Mouse (Mus musculus): ENCODE measurements around the gene Ago4. TPM values are rescaled to one million over a fixed set of nuclear protein-coding genes. Genes with fewer than 3 reads are reported as not detected.

Ago4 gene
- polyA plus RNA-seq, 1 experiment: 3.5 TPM

DNA sequence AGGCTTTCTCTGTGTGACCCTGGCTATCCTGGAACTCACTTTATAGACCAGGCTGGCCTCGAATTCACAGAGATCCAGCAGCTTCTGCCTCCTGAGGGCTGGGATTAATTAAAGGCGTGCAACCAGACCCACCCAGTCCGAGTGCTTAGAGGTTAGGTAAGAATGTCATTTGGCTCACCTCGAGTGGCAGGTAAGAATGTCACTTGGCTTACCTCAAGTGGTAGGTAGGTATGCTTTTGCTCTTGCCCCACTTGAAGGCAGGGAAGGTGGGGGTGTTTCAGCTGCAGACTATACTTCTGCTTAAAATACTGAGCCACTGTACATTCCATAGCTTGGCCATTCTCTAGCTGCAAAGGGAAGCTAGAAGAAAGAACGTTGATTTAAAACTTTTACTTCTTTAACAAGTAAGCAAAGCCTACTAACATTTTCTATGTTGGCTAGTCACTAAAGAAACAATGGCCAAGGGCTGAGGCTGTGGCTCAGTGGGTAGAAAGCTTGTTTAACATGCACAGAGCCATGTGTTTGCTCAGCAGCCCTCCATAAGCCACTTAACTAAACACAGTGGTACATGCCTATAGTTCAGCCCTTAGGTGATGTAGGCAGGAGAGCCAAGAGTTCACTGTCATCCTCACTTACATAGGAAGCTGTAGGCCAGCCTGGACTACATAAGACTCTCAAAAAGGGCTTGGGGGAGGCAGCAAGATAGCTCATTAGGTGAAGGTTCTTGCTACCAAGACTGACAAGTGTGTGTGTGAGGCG, 20.8 kb downstream of the Ago4 start:
- Histone ChIP-seq H3K4me1 (ENCODE audit: control insufficient read depth, insufficient read depth, low read length) (no peaks in the 10 kb centered on the region; the same call in 1 of the 2 replicates), H3K27ac (ENCODE audit: control insufficient read depth, insufficient read depth, low read depth, low read length, poor library complexity) (no peak overlapping the region), H3K4me3 (replicated peaks; ENCODE audit: control insufficient read depth, low read depth, low read length) (no peak overlapping the region)
- WGBS: 77% methylated on average over 6 of the region's 6 CpGs
- TF ChIP-seq CTCF (IDR thresholded peaks at IDR 0.05; ENCODE audit: control insufficient read depth, insufficient read depth, low read length) (no peak), POLR2A (IDR thresholded peaks at IDR 0.05; ENCODE audit: borderline replicate concordance, control insufficient read depth, low read depth, low read length) (no peak)

GRCm38 (mm10) chr4:126511013-126511412, 22.3 kb downstream of the Ago4 start:
- Histone ChIP-seq H3K27ac (ENCODE audit: control insufficient read depth, insufficient read depth, low read depth, low read length, poor library complexity) (no peak overlapping the region), H3K4me3 (replicated peaks; ENCODE audit: control insufficient read depth, low read depth, low read length) (no peak overlapping the region), H3K4me1 (ENCODE audit: control insufficient read depth, insufficient read depth, low read length) (no peaks in the 10 kb centered on the region; the same call in 1 of the 2 replicates)
- 82% methylated on average over 5 of the region's 5 CpGs for WGBS
- TF ChIP-seq CTCF (IDR thresholded peaks at IDR 0.05; ENCODE audit: control insufficient read depth, insufficient read depth, low read length) (no peak), POLR2A (IDR thresholded peaks at IDR 0.05; ENCODE audit: borderline replicate concordance, control insufficient read depth, low read depth, low read length) (no peak)

DNA sequence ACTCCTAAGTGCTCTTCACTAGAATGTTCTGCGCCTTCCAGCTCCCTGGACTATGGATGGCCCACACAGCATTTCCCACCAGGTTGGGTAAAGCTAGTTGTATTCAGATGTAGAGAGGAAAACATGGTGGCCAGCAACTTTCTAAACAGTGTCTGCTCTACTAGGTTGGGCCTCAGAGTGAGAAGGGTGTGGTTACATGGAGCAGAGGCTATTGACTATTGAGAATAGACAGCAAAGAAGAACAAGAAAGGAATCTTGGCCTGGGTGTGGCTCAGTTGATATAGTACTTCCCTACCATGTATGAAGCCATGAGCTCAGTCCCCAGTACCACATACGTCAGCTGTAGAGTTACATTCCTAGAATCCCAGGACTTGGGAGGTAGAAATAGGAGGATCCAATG, 24.2 kb downstream of the Ago4 start:
- H3K4me1 ChIP-seq (ENCODE audit: control insufficient read depth, insufficient read depth, low read length): no peaks in the 10 kb centered on the region
- H3K27ac ChIP-seq (ENCODE audit: control insufficient read depth, insufficient read depth, low read depth, low read length, poor library complexity): no peak overlapping the region
- WGBS: 89% methylated on average over 2 of the region's 2 CpGs
- no peak for TF ChIP-seq CTCF (IDR thresholded peaks at IDR 0.05; ENCODE audit: control insufficient read depth, insufficient read depth, low read length)
- TF ChIP-seq POLR2A (IDR thresholded peaks at IDR 0.05; ENCODE audit: borderline replicate concordance, control insufficient read depth, low read depth, low read length): no peak
- H3K4me3 ChIP-seq (replicated peaks; ENCODE audit: control insufficient read depth, low read depth, low read length): no peak overlapping the region

- H3K4me3 ChIP-seq (replicated peaks; ENCODE audit: control insufficient read depth, low read depth, low read length): no peak overlapping the region
- WGBS: 79% methylated on average over 14 of the region's 14 CpGs
- no peak overlapping the region for H3K27ac ChIP-seq (ENCODE audit: control insufficient read depth, insufficient read depth, low read depth, low read length, poor library complexity)
- H3K4me1 ChIP-seq (ENCODE audit: control insufficient read depth, insufficient read depth, low read length): no peaks in the 10 kb centered on the region
- no peak for TF ChIP-seq CTCF (IDR thresholded peaks at IDR 0.05; ENCODE audit: control insufficient read depth, insufficient read depth, low read length)
- no peak for TF ChIP-seq POLR2A (IDR thresholded peaks at IDR 0.05; ENCODE audit: borderline replicate concordance, control insufficient read depth, low read depth, low read length)
These were observed 25.0 kb downstream of the Ago4 start for GRCm38 (mm10) chr4:126508110-126508899.

DNA sequence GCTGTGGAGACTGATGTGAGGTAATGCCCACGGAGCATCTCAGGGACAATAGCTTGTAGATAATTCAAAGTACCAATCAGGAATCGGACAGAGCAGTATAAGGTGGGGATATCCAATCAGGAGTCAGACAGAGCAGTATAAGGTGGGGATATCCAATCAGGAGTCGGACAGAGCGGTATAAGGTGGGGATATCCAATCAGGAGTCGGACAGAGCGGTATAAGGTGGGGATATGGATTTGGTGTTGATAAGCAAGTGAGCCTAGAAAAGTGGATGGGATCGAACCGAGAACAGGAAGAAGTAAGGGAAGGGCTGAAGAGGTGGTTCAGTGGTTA, 30.3 kb downstream of the Ago4 start:
- Histone ChIP-seq H3K4me1 (ENCODE audit: control insufficient read depth, insufficient read depth, low read length) (no peaks in the 10 kb centered on the region), H3K27ac (ENCODE audit: control insufficient read depth, insufficient read depth, low read depth, low read length, poor library complexity) (no peak overlapping the region), H3K4me3 (replicated peaks; ENCODE audit: control insufficient read depth, low read depth, low read length) (no peak overlapping the region)
- WGBS: 76% methylated on average over 8 of the region's 8 CpGs
- no peak for TF ChIP-seq POLR2A (IDR thresholded peaks at IDR 0.05; ENCODE audit: borderline replicate concordance, control insufficient read depth, low read depth, low read length)
- TF ChIP-seq CTCF (IDR thresholded peaks at IDR 0.05; ENCODE audit: control insufficient read depth, insufficient read depth, low read length): no peak

DNA sequence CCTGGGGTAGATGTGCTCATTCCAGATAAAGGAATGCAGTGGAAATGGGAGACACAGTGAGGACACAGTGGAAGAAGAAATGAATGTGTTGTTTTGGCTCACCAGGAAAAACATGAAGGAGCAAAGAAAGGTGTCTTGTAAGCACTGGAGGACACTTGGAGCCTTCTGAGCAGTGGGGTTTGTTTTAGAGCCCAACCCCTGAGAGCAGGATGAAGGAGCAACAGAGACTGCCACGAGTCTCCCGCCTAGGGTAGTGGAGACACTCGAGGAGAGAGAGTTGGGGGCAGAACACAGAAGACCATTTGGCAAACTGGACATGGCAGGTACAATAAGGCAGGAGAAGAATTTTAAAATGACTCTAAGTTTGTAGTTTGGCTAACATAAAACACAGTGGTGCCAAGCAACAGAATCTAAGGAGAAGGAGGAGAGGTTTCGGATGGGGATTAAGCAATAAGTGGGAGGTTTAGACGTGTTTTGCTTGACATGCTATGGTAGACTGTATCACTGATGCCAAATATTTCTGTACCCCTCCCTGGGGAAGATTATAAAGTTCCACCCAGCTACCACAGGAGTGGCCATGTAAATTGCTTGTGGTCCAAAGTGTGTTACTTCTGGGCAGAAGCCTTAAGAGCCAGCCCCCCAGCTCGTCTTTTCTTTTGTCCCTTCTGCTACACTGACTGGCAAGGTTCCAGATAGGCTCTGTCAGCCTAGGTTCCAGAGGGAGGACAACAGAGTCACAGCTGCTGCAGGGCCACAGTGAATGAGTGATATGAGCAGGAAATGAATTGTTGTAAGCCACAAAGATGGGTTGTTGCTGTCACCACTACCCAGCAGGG, 30.9 kb downstream of the Ago4 start:
- TF ChIP-seq CTCF (IDR thresholded peaks at IDR 0.05; ENCODE audit: control insufficient read depth, insufficient read depth, low read length): no peak
- Histone ChIP-seq H3K27ac (ENCODE audit: control insufficient read depth, insufficient read depth, low read depth, low read length, poor library complexity) (no peak overlapping the region), H3K4me1 (ENCODE audit: control insufficient read depth, insufficient read depth, low read length) (no peaks in the 10 kb centered on the region), H3K4me3 (replicated peaks; ENCODE audit: control insufficient read depth, low read depth, low read length) (no peak overlapping the region)
- WGBS: 76% methylated on average over 6 of the region's 6 CpGs

DNA sequence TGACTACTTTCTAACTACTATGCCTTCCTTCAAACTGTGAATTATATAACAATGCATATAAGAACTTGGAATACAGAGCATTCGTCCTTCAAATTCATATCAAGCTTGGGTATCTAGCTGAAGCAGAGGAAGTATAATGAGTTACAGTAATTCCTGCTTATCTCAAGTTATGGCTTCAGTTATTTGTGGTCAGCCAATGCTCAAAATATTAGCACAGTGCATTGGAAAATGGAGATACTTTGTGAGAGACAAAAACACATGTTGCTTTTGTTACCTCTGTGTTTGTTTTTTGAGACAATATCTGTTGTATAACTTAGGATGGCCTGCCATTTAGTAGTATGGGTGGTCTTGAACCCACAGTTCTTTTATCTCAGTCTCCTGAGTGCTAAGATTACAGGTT, 34.7 kb downstream of the Ago4 start:
- H3K4me1 ChIP-seq (ENCODE audit: control insufficient read depth, insufficient read depth, low read length): no peaks in the 10 kb centered on the region
- H3K4me3 ChIP-seq (replicated peaks; ENCODE audit: control insufficient read depth, low read depth, low read length): no peak overlapping the region
- no peak for TF ChIP-seq CTCF (IDR thresholded peaks at IDR 0.05; ENCODE audit: control insufficient read depth, insufficient read depth, low read length)
- no peak for TF ChIP-seq POLR2A (IDR thresholded peaks at IDR 0.05; ENCODE audit: borderline replicate concordance, control insufficient read depth, low read depth, low read length)
- no peak overlapping the region for H3K27ac ChIP-seq (ENCODE audit: control insufficient read depth, insufficient read depth, low read depth, low read length, poor library complexity)
- 39% methylated on average over 1 of the region's 1 CpGs for WGBS

DNA sequence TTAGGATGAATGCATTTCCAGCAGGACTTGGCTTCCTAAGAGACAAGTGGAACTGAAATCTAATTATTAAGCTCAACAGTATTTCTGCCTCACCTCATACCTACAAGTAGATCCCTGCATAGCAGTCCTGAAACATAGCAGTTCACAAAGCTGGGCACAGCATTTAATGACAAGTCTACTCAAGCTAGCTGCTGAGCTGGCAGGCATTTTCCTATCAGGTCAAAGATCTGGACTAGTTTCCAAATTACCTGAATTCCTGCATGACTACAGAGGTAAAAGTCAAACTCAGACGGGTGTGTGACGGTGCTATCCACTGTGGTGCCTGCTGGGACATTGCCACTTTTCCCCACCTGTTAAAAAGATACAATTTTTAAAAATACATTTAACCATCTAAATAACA, 36.3 kb downstream of the Ago4 start:
- 74% methylated on average over 2 of the region's 2 CpGs for WGBS
- H3K4me1 ChIP-seq (ENCODE audit: control insufficient read depth, insufficient read depth, low read length): no peaks in the 10 kb centered on the region
- H3K27ac ChIP-seq (ENCODE audit: control insufficient read depth, insufficient read depth, low read depth, low read length, poor library complexity): no peak overlapping the region
- H3K4me3 ChIP-seq (replicated peaks; ENCODE audit: control insufficient read depth, low read depth, low read length): no peak overlapping the region
- TF ChIP-seq CTCF (IDR thresholded peaks at IDR 0.05; ENCODE audit: control insufficient read depth, insufficient read depth, low read length) (no peak), POLR2A (IDR thresholded peaks at IDR 0.05; ENCODE audit: borderline replicate concordance, control insufficient read depth, low read depth, low read length) (no peak)

Data from bone marrow, adult 2 months (tissue).